Mouse (Mus musculus): ENCODE measurements around the gene Parm1. TPM values are rescaled to one million over a fixed set of nuclear protein-coding genes. Genes with fewer than 3 reads are reported as not detected.

Gene Parm1
- polyA plus RNA-seq (2015; fragmentation: Nextera tagmentation; extraction: Ambion mirVana): 26.5 and 26.6 TPM in 2 replicates

DNA sequence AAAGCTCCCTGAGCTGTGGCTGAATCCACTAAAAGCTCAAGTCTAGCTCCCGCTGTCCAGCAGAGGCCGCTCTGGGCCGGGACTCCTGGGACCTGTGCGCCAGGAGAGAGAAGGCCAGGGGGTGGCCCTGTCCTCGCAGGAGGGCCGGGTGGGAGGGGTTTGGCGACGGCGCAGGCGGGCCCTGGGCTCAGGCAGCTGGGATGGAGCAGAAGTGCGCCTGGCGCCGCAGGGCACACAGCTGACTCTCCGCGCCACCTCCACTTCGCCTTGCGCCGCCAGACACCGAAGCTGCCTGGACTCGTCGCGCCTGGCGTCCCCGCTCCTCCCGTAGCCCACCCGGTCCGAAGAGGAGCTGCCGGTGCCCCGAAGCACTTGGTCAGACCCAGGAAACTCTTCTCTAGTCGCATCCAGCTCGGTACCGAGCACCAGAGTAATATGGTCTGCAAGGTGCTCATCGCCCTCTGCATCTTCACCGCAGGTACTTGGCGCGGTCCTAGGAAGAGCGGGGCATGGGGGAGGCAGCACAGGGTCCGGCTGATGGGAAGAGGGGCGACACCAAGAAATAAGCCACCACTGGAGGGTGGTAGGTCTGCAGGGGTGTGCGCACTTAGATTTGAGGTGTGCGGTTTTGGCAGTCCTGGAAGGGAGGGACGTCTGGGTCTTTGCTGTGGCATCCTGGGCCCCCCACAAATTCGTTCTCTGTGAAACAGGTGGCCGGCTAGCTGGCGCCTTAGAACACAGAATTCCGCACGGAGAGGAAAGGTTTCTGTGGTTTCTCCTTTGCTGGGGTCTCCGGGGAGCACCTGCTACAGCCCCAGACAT, at the start of gene Parm1:
Gene Parm1, plus strand, starts transcription at position 136 of the 822 bp plus-strand sequence.
- under 1% methylated on average over 48 of the region's 48 CpGs for WGBS
- Histone ChIP-seq H3K27ac (no peak within 1 kb of the TSS), H3K36me3 (no peaks in the 10 kb centered on the region), H3K4me3 (replicated peaks) (peak within 1 kb of the TSS; percentile 59), H3K4me1 (peaks cover 11% of the 10 kb centered on the region), H3K4me2 (peak within 1 kb of the TSS; percentile 84), H3K27me3 (replicated peaks) (no peaks in the 10 kb centered on the region), H3K9me3 (no peaks in the 10 kb centered on the region), H3K9ac (peak within 1 kb of the TSS; percentile 33)
- peak; percentile 99 for ATAC-seq (ENCODE audit: insufficient read depth, low FRiP score, low read depth)

DNA sequence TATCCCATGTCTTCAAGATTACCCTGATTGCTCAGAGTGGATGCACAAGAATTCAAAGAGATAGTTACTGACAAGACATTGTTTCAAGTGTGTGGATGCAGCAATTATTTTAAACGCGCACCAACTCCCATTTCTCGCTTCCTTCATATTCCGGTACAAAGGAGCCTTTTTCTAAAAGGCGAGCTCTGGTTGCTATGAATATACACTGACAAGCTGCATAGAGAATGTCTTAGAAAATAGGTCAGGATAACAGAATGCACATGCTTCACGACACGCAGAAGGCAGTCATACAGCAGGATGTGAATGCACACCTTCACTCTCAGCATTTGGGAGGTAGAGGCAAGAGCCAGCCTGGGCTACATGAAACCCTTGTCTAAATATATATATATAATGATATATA, 42.2 kb upstream of the Parm1 start:
- WGBS: 92% methylated on average over 7 of the region's 7 CpGs
- H3K9me3 ChIP-seq: no peaks in the 10 kb centered on the region
- no peak for ATAC-seq (ENCODE audit: insufficient read depth, low FRiP score, low read depth)

DNA sequence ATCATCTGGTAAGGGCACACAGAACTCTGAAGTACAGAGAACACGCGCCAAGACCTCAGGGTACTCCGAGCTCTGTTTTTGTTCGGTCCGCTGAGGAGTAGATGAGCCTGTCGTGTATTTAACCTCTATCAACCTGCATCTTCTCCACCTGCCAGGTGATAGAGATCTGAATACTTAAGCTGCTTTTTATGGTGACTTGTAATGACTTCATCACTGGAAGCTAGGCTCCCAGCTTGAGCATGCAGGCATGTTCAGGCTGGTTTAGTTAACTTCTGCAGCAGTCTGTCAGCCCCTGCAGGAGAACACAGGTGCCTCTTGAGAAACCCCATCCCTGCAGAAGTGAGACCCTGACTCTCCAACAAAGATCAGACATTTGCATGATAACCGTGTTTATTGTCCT, 40.6 kb upstream of the Parm1 start:
- WGBS: 84% methylated on average over 7 of the region's 7 CpGs

More for the DNA sequence above, 42.2 kb upstream of the Parm1 start:
- H3K27me3 ChIP-seq (replicated peaks): no peaks in the 10 kb centered on the region
- no peaks in the 10 kb centered on the region for H3K36me3 ChIP-seq
- no peaks in the 10 kb centered on the region for H3K4me1 ChIP-seq
- no peak overlapping the region for H3K4me3 ChIP-seq (replicated peaks)
- H3K27ac ChIP-seq: no peak overlapping the region
- H3K9ac ChIP-seq: no peak overlapping the region
- no peak overlapping the region for H3K4me2 ChIP-seq

DNA sequence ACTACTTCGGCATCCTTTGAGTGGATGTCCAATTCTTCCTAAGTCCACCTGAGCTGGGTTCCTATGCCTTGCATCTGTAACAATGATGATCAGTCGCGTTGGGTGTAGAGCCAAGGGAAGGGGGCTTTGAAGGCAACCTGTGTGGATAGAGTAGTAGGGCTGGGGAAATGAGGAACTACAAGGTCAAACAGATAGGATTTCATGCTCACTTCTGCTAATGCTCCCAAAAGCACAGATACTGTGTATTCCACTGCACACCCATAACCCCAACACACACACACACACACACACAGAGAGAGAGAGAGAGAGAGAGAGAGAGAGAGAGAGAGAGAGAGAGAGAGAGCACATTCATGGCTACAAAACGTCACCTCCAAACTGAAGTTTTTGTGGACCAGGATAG, 38.7 kb upstream of the Parm1 start:
- H3K9ac ChIP-seq: no peak overlapping the region
- WGBS: 85% methylated on average over 4 of the region's 4 CpGs

More for the DNA sequence above, 40.6 kb upstream of the Parm1 start:
- no peak overlapping the region for H3K4me2 ChIP-seq
- no peaks in the 10 kb centered on the region for H3K9me3 ChIP-seq
- no peak overlapping the region for H3K9ac ChIP-seq
- H3K4me3 ChIP-seq (replicated peaks): no peak overlapping the region
- no peaks in the 10 kb centered on the region for H3K4me1 ChIP-seq
- no peak for ATAC-seq (ENCODE audit: insufficient read depth, low FRiP score, low read depth)
- H3K36me3 ChIP-seq: no peaks in the 10 kb centered on the region
- H3K27ac ChIP-seq: no peak overlapping the region
- no peaks in the 10 kb centered on the region for H3K27me3 ChIP-seq (replicated peaks)

DNA sequence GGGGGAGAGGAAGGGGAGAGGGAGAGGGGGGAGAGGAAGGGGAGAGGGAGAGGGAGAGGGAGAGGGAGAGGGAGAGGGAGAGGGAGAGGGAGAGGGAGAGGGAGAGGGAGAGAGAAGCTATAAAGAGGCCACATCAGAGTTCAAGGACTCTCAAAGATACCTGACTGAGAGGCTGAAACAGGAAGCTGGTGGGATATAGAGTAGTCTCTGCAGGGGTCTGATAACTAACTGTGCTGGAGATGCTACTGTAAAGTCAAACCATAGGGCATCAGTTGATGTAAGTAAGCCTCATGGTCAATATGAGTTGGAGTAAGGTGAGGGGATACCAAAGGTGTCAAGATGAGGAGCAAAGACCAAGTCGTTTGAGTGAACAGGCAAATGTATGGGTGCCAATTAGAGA, 37.3 kb upstream of the Parm1 start:
- 61% methylated on average over 1 of the region's 1 CpGs for WGBS
- no peak overlapping the region for H3K4me3 ChIP-seq (replicated peaks)
- H3K9ac ChIP-seq: no peak overlapping the region
- no peak overlapping the region for H3K4me2 ChIP-seq
- no peaks in the 10 kb centered on the region for H3K36me3 ChIP-seq
- H3K27me3 ChIP-seq (replicated peaks): no peaks in the 10 kb centered on the region
- no peaks in the 10 kb centered on the region for H3K9me3 ChIP-seq
- no peak for ATAC-seq (ENCODE audit: insufficient read depth, low FRiP score, low read depth)
- no peak overlapping the region for H3K27ac ChIP-seq
- H3K4me1 ChIP-seq: no peaks in the 10 kb centered on the region

More for the DNA sequence above, 38.7 kb upstream of the Parm1 start:
- no peak overlapping the region for H3K27ac ChIP-seq
- H3K9me3 ChIP-seq: no peaks in the 10 kb centered on the region
- no peaks in the 10 kb centered on the region for H3K27me3 ChIP-seq (replicated peaks)
- no peak for ATAC-seq (ENCODE audit: insufficient read depth, low FRiP score, low read depth)
- no peak overlapping the region for H3K4me3 ChIP-seq (replicated peaks)
- no peaks in the 10 kb centered on the region for H3K36me3 ChIP-seq
- H3K4me2 ChIP-seq: no peak overlapping the region
- H3K4me1 ChIP-seq: no peaks in the 10 kb centered on the region

DNA sequence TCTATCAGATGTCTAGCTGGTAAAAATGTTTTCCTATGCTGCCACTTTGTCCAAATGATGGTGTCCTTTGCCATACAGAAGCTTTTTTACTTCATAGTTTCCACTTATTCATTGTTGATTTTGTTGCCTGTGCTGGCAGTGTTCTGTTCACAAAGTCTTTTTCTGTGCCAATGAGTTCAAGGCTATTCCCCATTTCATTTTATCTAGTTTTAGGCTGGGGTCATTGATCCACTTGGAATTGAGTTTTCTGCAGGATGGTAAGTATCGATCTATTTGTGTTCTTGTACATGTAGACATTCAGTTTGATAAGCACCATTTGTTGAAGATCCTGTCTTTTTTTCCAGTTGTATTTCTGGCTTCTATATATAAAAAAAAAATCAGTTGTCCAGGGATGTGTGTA, 33.1 kb upstream of the Parm1 start:
- WGBS: 91% methylated on average over 1 of the region's 1 CpGs
- no peaks in the 10 kb centered on the region for H3K9me3 ChIP-seq

DNA sequence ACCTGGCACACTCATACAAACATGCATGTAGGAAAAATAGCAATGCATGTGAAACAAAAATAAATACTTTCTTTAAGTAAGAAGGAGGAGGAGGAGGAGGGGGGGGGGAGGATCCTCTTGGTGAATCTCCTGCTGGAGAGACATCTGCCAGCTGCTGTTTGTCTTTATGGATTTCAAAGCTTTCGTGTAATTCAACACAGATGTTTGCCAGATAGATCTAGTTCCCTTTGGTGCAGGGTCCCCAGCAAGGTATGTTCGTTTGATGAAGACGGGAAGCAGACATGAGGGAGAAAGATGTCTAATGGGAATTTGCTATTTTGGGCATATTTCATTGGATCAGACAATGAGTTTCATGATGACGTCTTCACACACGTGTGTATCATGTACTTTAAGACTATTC, 23.0 kb upstream of the Parm1 start:
- Histone ChIP-seq H3K27ac (no peak overlapping the region), H3K4me2 (no peak overlapping the region), H3K27me3 (replicated peaks) (no peaks in the 10 kb centered on the region), H3K4me1 (no peaks in the 10 kb centered on the region), H3K36me3 (no peaks in the 10 kb centered on the region), H3K9me3 (no peaks in the 10 kb centered on the region), H3K4me3 (replicated peaks) (no peak overlapping the region), H3K9ac (no peak overlapping the region)
- 37% methylated on average over 5 of the region's 5 CpGs for WGBS
- ATAC-seq (ENCODE audit: insufficient read depth, low FRiP score, low read depth): no peak

More for the DNA sequence above, 33.1 kb upstream of the Parm1 start:
- Histone ChIP-seq H3K4me1 (no peaks in the 10 kb centered on the region), H3K36me3 (no peaks in the 10 kb centered on the region), H3K9ac (no peak overlapping the region), H3K27ac (no peak overlapping the region), H3K4me3 (replicated peaks) (no peak overlapping the region), H3K4me2 (no peak overlapping the region), H3K27me3 (replicated peaks) (no peaks in the 10 kb centered on the region)
- no peak for ATAC-seq (ENCODE audit: insufficient read depth, low FRiP score, low read depth)

DNA sequence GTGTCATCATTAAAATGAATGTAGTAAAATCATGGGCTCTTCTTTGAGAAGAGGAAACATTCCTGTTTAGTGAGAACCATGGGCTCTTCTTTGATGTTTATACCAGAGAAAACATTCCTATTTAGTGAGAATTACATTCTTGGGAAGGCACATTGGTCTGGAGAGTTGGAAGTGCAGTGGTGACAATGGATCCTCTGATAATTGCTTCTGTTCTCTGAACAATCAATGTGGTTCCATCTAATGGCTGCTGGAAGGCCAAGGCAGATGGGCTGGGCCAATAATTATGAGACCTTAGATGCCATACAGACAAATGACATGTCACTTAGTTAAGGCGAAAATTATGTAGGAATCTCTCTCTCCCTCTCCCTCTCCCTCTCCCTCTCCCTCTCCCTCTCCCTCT, 16.1 kb upstream of the Parm1 start:
- no peak overlapping the region for H3K9ac ChIP-seq
- no peak overlapping the region for H3K4me2 ChIP-seq
- no peaks in the 10 kb centered on the region for H3K4me1 ChIP-seq
- H3K36me3 ChIP-seq: no peaks in the 10 kb centered on the region
- H3K4me3 ChIP-seq (replicated peaks): no peak overlapping the region
- 62% methylated on average over 1 of the region's 1 CpGs for WGBS
- ATAC-seq (ENCODE audit: insufficient read depth, low FRiP score, low read depth): no peak
- no peaks in the 10 kb centered on the region for H3K27me3 ChIP-seq (replicated peaks)
- H3K27ac ChIP-seq: no peak overlapping the region
- H3K9me3 ChIP-seq: no peaks in the 10 kb centered on the region

DNA sequence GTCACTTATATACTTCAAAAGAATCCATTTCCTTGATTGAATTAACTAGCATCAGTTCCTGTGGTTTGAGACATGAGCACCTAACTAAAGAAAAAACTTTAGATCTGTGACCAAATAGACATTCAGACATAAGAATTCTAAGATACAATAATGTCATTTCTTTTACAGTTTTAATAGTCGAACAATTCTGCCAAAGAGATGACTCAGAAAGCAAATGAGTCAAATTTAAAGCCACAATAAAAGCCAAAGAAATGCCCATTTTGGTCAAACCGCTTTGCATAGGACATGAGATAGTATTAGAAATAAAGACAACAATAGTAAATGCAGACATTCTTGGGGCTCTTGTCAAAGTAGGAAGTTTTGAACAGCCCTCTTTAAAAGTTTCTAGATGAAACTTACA, 15.0 kb upstream of the Parm1 start:
- no peak for ATAC-seq (ENCODE audit: insufficient read depth, low FRiP score, low read depth)
- no peak overlapping the region for H3K4me2 ChIP-seq
- WGBS: 85% methylated on average over 2 of the region's 2 CpGs

DNA sequence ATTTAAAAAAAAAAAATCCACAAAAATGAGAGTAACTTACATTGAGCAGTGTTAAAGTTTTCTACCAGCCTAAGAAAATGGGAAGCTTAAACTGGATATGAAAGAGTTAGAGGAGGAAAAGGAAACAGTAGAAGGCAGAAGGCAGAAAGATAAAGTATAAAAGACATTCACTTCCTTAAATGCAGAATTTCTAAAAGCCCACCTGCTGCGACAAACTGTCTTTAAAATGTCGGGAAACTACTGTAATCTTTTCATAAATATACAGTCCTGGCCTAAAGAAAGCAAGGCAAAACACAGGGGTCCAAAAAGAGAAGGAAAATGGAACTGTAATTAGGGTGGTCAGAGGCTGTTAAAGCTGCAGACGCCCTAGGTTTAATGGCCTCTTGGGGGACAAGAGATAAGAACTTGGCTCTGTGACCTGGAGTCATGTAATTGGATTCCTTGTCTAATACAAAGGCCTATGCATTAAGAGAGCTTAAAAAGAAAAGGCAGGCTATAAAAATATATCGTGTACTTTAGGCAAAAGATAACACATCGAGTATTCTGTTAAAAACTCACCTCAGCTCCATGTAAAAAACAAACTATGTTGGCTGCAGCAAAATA, 13.0 kb upstream of the Parm1 start:
- no peak for ATAC-seq (ENCODE audit: insufficient read depth, low FRiP score, low read depth)

More for the DNA sequence above, 15.0 kb upstream of the Parm1 start:
- Histone ChIP-seq H3K4me3 (replicated peaks) (no peak overlapping the region), H3K36me3 (no peaks in the 10 kb centered on the region), H3K9me3 (no peaks in the 10 kb centered on the region), H3K4me1 (no peaks in the 10 kb centered on the region), H3K27me3 (replicated peaks) (no peaks in the 10 kb centered on the region), H3K27ac (no peak overlapping the region), H3K9ac (no peak overlapping the region)

DNA sequence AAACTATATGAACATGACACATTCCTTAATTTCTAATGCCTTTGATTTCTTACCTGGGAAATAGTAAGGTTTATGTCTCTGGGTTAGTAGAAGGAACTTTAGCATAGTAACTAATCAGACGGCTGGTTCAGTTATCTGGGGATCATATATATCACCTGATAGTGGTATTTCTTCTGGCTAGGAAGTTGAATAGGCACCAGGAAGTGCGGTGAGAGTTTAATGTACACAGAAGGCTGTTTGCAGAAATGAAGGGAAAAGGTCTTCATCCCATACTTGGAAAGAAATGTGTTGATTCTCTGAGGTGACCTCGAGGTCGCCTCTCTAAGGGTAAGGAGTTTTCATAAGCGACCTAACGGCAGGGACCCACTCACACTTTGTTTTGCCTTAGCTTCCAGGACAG, 338 bp upstream of the Parm1 start:
- Histone ChIP-seq H3K9ac (no peak overlapping the region), H3K4me2 (peak overlapping the region; percentile 84), H3K4me3 (replicated peaks) (no peak overlapping the region), H3K27ac (no peak overlapping the region), H3K4me1 (peaks cover 11% of the 10 kb centered on the region), H3K9me3 (no peaks in the 10 kb centered on the region), H3K36me3 (no peaks in the 10 kb centered on the region), H3K27me3 (replicated peaks) (no peaks in the 10 kb centered on the region)
- WGBS: 11% methylated on average over 6 of the region's 6 CpGs
- ATAC-seq (ENCODE audit: insufficient read depth, low FRiP score, low read depth): peak; percentile 1; the same call in 1 of the 2 replicates

More for the DNA sequence above, 13.0 kb upstream of the Parm1 start:
- Histone ChIP-seq H3K36me3 (no peaks in the 10 kb centered on the region), H3K27ac (no peak overlapping the region), H3K9me3 (no peaks in the 10 kb centered on the region), H3K27me3 (replicated peaks) (no peaks in the 10 kb centered on the region), H3K4me2 (no peak overlapping the region), H3K9ac (no peak overlapping the region), H3K4me1 (no peaks in the 10 kb centered on the region), H3K4me3 (replicated peaks) (no peak overlapping the region)
- 33% methylated on average over 5 of the region's 5 CpGs for WGBS

DNA sequence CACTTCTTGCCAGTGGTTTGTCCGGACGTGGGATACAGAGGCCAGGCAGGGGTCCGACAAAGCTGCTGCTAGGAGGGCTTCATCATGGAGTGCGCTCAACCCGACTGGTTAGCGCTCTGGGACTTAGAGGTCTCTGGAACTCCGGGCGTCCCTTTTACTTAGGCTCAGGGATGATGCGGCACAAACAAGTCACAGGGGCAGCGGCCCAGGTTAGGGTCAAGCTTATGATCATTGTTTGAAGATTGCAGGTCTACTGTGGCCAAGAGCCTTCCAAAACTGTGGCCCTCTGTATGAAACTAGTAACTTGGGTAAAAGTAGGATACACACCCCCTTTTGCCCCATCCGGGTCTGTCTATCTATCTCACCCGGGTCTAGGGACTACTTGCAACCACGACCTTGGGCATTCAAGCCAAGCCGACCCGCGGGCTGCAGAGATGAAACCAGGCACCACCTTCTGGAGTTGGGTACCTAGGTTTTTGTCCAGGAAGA, 931 bp downstream of the Parm1 start:
- peak overlapping the region; percentile 84 for H3K4me2 ChIP-seq
- H3K9me3 ChIP-seq: no peaks in the 10 kb centered on the region
- H3K27me3 ChIP-seq (replicated peaks): no peaks in the 10 kb centered on the region
- H3K36me3 ChIP-seq: no peaks in the 10 kb centered on the region
- 0 out of 2 replicates have a peak overlapping the region, but pooled peaks have one; percentile 33 for H3K9ac ChIP-seq
- H3K4me3 ChIP-seq (replicated peaks): peak overlapping the region; percentile 59
- peaks cover 11% of the 10 kb centered on the region for H3K4me1 ChIP-seq
- 4% methylated on average over 16 of the region's 16 CpGs for WGBS
- no peak for ATAC-seq (ENCODE audit: insufficient read depth, low FRiP score, low read depth)
- no peak overlapping the region for H3K27ac ChIP-seq

Data from stomach, embryonic 15.5 days (tissue).